13 mouse cellular contexts compared by ENCODE assay signal in the genomic region with DNA sequence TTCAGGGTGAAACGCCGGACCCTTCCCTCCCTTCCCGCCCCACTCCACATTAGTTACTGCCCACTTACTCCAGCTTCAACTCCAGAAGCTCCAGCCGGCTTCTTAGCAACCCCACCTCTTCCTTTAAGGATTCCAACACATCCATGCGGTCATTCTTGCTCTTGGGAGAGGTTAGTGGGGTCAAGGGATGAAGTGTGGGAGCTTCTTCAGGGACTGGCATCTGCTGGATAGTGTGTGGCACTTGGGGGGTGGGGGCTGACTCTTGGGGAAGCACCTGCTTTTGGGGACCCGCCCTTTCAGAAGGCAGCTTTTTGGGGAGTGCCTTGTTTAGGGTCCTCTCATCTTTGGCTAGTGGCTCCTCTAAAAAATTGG. TPM values are rescaled to one million over a fixed set of nuclear protein-coding genes. Genes with fewer than 3 reads are reported as not detected.
DNase-seq lines count a peak whose midpoint lies in the region; ATAC-seq lines count a peak whose summit lies in the region.
"Had no signal": no experiment of that assay in that cellular context is flagged by ENCODE, and none has a peak within 500 bp of the region (broad histone marks: within the 10 kb centered on the region; RNA-seq: fewer than 3 reads in every experiment).

No protein-coding gene starts in this region.

- H3K4me1 ChIP-seq in forebrain, embryonic 10.5 days: peaks cover 62% of the 10 kb centered on the region
- peaks cover 18% of the 10 kb centered on the region for H3K4me1 ChIP-seq in forebrain, embryonic 15.5 days
- peaks cover 80% of the 10 kb centered on the region for H3K4me1 ChIP-seq in kidney, embryonic 15.5 days
- H3K4me1 ChIP-seq in intestine, embryonic 15.5 days (replicated peaks): peaks cover 47% of the 10 kb centered on the region
- H3K4me1 ChIP-seq in neural tube, embryonic 12.5 days: peaks cover 9% of the 10 kb centered on the region

- no peak overlapping the region for H3K9ac ChIP-seq in forebrain, embryonic 15.5 days (replicated peaks)
- H3K9ac ChIP-seq in kidney, embryonic 15.5 days: no peak overlapping the region
- H3K9ac ChIP-seq in intestine, embryonic 15.5 days: no peak overlapping the region
- no peak overlapping the region for H3K9ac ChIP-seq in neural tube, embryonic 12.5 days
- H3K9ac ChIP-seq: forebrain, embryonic 13.5 days; hindbrain, embryonic 15.5 days had no signal

- peaks cover 63% of the 10 kb centered on the region for H3K27me3 ChIP-seq in forebrain, embryonic 10.5 days (ENCODE audit: poor library complexity, severe bottlenecking)
- peaks cover 33% of the 10 kb centered on the region for H3K27me3 ChIP-seq in forebrain, embryonic 15.5 days
- no peaks in the 10 kb centered on the region for H3K27me3 ChIP-seq in kidney, embryonic 15.5 days
- no peaks in the 10 kb centered on the region for H3K27me3 ChIP-seq in intestine, embryonic 15.5 days (replicated peaks)
- peaks cover 31% of the 10 kb centered on the region for H3K27me3 ChIP-seq in neural tube, embryonic 12.5 days (replicated peaks)
- H3K27me3 ChIP-seq: Patski had no signal

- peak overlapping the region; percentile 60 for H3K4me3 ChIP-seq in forebrain, embryonic 10.5 days
- no peak overlapping the region for H3K4me3 ChIP-seq in forebrain, embryonic 15.5 days
- peak overlapping the region; percentile 65 for H3K4me3 ChIP-seq in kidney, embryonic 15.5 days (replicated peaks)
- 0 out of 2 replicates have a peak overlapping the region, but pooled peaks have one; percentile 54 for H3K4me3 ChIP-seq in intestine, embryonic 15.5 days (replicated peaks)
- no peak overlapping the region for H3K4me3 ChIP-seq in neural tube, embryonic 12.5 days
- H3K4me3 ChIP-seq: forebrain, embryonic 13.5 days; hindbrain, embryonic 15.5 days had no signal

- H3K9me3 ChIP-seq in forebrain, embryonic 10.5 days: no peaks in the 10 kb centered on the region
- no peaks in the 10 kb centered on the region for H3K9me3 ChIP-seq in forebrain, embryonic 15.5 days
- no peaks in the 10 kb centered on the region for H3K9me3 ChIP-seq in kidney, embryonic 15.5 days (replicated peaks)
- no peaks in the 10 kb centered on the region for H3K9me3 ChIP-seq in intestine, embryonic 15.5 days
- no peaks in the 10 kb centered on the region for H3K9me3 ChIP-seq in neural tube, embryonic 12.5 days
- H3K9me3 ChIP-seq: forebrain, embryonic 13.5 days; hindbrain, embryonic 15.5 days had no signal

- 63% methylated on average over 6 of the region's 6 CpGs for WGBS in forebrain, embryonic 10.5 days
- WGBS in forebrain, embryonic 15.5 days: 82% methylated on average over 6 of the region's 6 CpGs
- WGBS in kidney, embryonic 15.5 days: 35% methylated on average over 6 of the region's 6 CpGs
- WGBS in intestine, embryonic 15.5 days: 44% methylated on average over 6 of the region's 6 CpGs
- 60% methylated on average over 6 of the region's 6 CpGs for WGBS in neural tube, embryonic 12.5 days

- 0 out of 2 replicates have a peak, but pooled peaks cover 3% of the 10 kb centered on the region for H3K36me3 ChIP-seq in forebrain, embryonic 10.5 days (replicated peaks)
- H3K36me3 ChIP-seq in forebrain, embryonic 15.5 days: no peaks in the 10 kb centered on the region
- peaks cover 31% of the 10 kb centered on the region for H3K36me3 ChIP-seq in kidney, embryonic 15.5 days
- 0 out of 2 replicates have a peak, but pooled peaks cover 3% of the 10 kb centered on the region for H3K36me3 ChIP-seq in intestine, embryonic 15.5 days
- H3K36me3 ChIP-seq in neural tube, embryonic 12.5 days: no peaks in the 10 kb centered on the region
- H3K36me3 ChIP-seq: hindbrain, embryonic 15.5 days had no signal

- H3K4me2 ChIP-seq in forebrain, embryonic 15.5 days (replicated peaks): no peak overlapping the region
- peak overlapping the region; percentile 74 for H3K4me2 ChIP-seq in kidney, embryonic 15.5 days
- H3K4me2 ChIP-seq in intestine, embryonic 15.5 days (replicated peaks): peak overlapping the region; percentile 71
- H3K4me2 ChIP-seq in neural tube, embryonic 12.5 days (replicated peaks): peak overlapping the region; percentile 76; the same call in 1 of the 2 replicates
- H3K4me2 ChIP-seq: forebrain, embryonic 13.5 days; hindbrain, embryonic 15.5 days; midbrain, embryonic 11.5 days had no signal

- DNase-seq in forebrain, embryonic 10.5 days (ENCODE audit: extremely low spot score, low spot score): no peak
- DNase-seq in kidney, postnatal 25 days: no peak
- DNase-seq in thymus, postnatal 36 days: no peak
- DNase-seq in cerebellum, adult 9-11 months: no peak
- DNase-seq: cerebellum, postnatal 10 days had no signal

- peak overlapping the region; percentile 72 for H3K27ac ChIP-seq in forebrain, embryonic 10.5 days
- no peak overlapping the region for H3K27ac ChIP-seq in forebrain, embryonic 15.5 days (replicated peaks)
- peak overlapping the region; percentile 99 for H3K27ac ChIP-seq in kidney, embryonic 15.5 days
- H3K27ac ChIP-seq in intestine, embryonic 15.5 days: peak overlapping the region; percentile 92
- no peak overlapping the region for H3K27ac ChIP-seq in neural tube, embryonic 12.5 days
- H3K27ac ChIP-seq: forebrain, embryonic 13.5 days; hindbrain, embryonic 15.5 days had no signal

- ATAC-seq in forebrain, embryonic 15.5 days (replicated peaks): no peak
- no peak for ATAC-seq in kidney, embryonic 15.5 days (replicated peaks; ENCODE audit: low FRiP score)
- ATAC-seq in intestine, embryonic 15.5 days: no peak
- ATAC-seq in neural tube, embryonic 12.5 days (ENCODE audit: low FRiP score, low read depth): no peak
- ATAC-seq: forebrain, embryonic 13.5 days; Patski had no signal

RNA-seq across cellular contexts. Expression of gene Eva1b, which starts 3.4 kb away (rescaled TPM):
- 19.1 and 20.7 TPM in 2 replicates for polyA plus RNA-seq in forebrain, embryonic 10.5 days (2016; fragmentation: Nextera tagmentation; extraction: Ambion mirVana)
- polyA plus RNA-seq in forebrain, embryonic 15.5 days (2015; fragmentation: Nextera tagmentation; extraction: Ambion mirVana): 9.2 and 10.1 TPM in 2 replicates
- polyA plus RNA-seq in kidney, embryonic 15.5 days (2015; fragmentation: Nextera tagmentation; extraction: Ambion mirVana): 90.0 and 98.5 TPM in 2 replicates
- 41.8 and 44.6 TPM in 2 replicates for polyA plus RNA-seq in intestine, embryonic 15.5 days (2015; fragmentation: Nextera tagmentation; extraction: Ambion mirVana)
- 28.7 and 33.5 TPM in 2 replicates for polyA plus RNA-seq in neural tube, embryonic 12.5 days (2016; fragmentation: Nextera tagmentation; extraction: Ambion mirVana)

RNA-seq across cellular contexts. Expression of gene Sh3d21, which starts 12.4 kb away (rescaled TPM):
- 1.5 and 1.6 TPM in 2 replicates for polyA plus RNA-seq in forebrain, embryonic 10.5 days (2016; fragmentation: Nextera tagmentation; extraction: Ambion mirVana)
- polyA plus RNA-seq in forebrain, embryonic 15.5 days (2015; fragmentation: Nextera tagmentation; extraction: Ambion mirVana): 0.86 and 0.88 TPM in 2 replicates
- polyA plus RNA-seq in kidney, embryonic 15.5 days (2015; fragmentation: Nextera tagmentation; extraction: Ambion mirVana): 8.3 and 9.5 TPM in 2 replicates
- polyA plus RNA-seq in intestine, embryonic 15.5 days (2015; fragmentation: Nextera tagmentation; extraction: Ambion mirVana): 12.8 and 12.9 TPM in 2 replicates
- 2.0 and 2.1 TPM in 2 replicates for polyA plus RNA-seq in neural tube, embryonic 12.5 days (2016; fragmentation: Nextera tagmentation; extraction: Ambion mirVana)

RNA-seq across cellular contexts. Expression of gene Stk40, which starts 47.2 kb away (rescaled TPM):
- 43.7 and 45.5 TPM in 2 replicates for polyA plus RNA-seq in forebrain, embryonic 10.5 days (2016; fragmentation: Nextera tagmentation; extraction: Ambion mirVana)
- 35.3 and 35.4 TPM in 2 replicates for polyA plus RNA-seq in forebrain, embryonic 15.5 days (2015; fragmentation: Nextera tagmentation; extraction: Ambion mirVana)
- 38.2 and 41.3 TPM in 2 replicates for polyA plus RNA-seq in kidney, embryonic 15.5 days (2015; fragmentation: Nextera tagmentation; extraction: Ambion mirVana)
- polyA plus RNA-seq in intestine, embryonic 15.5 days (2015; fragmentation: Nextera tagmentation; extraction: Ambion mirVana): 29.5 and 32.1 TPM in 2 replicates
- 46.2 and 49.4 TPM in 2 replicates for polyA plus RNA-seq in neural tube, embryonic 12.5 days (2016; fragmentation: Nextera tagmentation; extraction: Ambion mirVana)

RNA-seq across cellular contexts. Expression of gene Thrap3, which starts 51.6 kb away (rescaled TPM):
- polyA plus RNA-seq in forebrain, embryonic 10.5 days (2016; fragmentation: Nextera tagmentation; extraction: Ambion mirVana): 251 and 256 TPM in 2 replicates
- 179 and 185 TPM in 2 replicates for polyA plus RNA-seq in forebrain, embryonic 15.5 days (2015; fragmentation: Nextera tagmentation; extraction: Ambion mirVana)
- polyA plus RNA-seq in kidney, embryonic 15.5 days (2015; fragmentation: Nextera tagmentation; extraction: Ambion mirVana): 219 and 230 TPM in 2 replicates
- 172 and 202 TPM in 2 replicates for polyA plus RNA-seq in intestine, embryonic 15.5 days (2015; fragmentation: Nextera tagmentation; extraction: Ambion mirVana)
- 236 and 241 TPM in 2 replicates for polyA plus RNA-seq in neural tube, embryonic 12.5 days (2016; fragmentation: Nextera tagmentation; extraction: Ambion mirVana)

RNA-seq across cellular contexts. Expression of gene Lsm10, which starts 54.5 kb away (rescaled TPM):
- 53.7 and 55.1 TPM in 2 replicates for polyA plus RNA-seq in forebrain, embryonic 10.5 days (2016; fragmentation: Nextera tagmentation; extraction: Ambion mirVana)
- polyA plus RNA-seq in forebrain, embryonic 15.5 days (2015; fragmentation: Nextera tagmentation; extraction: Ambion mirVana): 58.9 and 63.8 TPM in 2 replicates
- 51.8 and 52.9 TPM in 2 replicates for polyA plus RNA-seq in kidney, embryonic 15.5 days (2015; fragmentation: Nextera tagmentation; extraction: Ambion mirVana)
- 55.3 TPM in 2 replicates for polyA plus RNA-seq in intestine, embryonic 15.5 days (2015; fragmentation: Nextera tagmentation; extraction: Ambion mirVana)
- 38.8 and 38.9 TPM in 2 replicates for polyA plus RNA-seq in neural tube, embryonic 12.5 days (2016; fragmentation: Nextera tagmentation; extraction: Ambion mirVana)

Comparison
In these comparisons a context has a peak if more than half of its experiments do, and no peak if none do; other contexts are left out.
1. H3K27ac ChIP-seq: peak in forebrain, embryonic 10.5 days (single experiment), kidney, embryonic 15.5 days (single experiment) and intestine, embryonic 15.5 days (single experiment); none in forebrain, embryonic 15.5 days (single experiment) and neural tube, embryonic 12.5 days (single experiment).
2. H3K4me3 ChIP-seq: peak in forebrain, embryonic 10.5 days (single experiment), kidney, embryonic 15.5 days (single experiment) and intestine, embryonic 15.5 days (single experiment); none in forebrain, embryonic 15.5 days (single experiment) and neural tube, embryonic 12.5 days (single experiment).